Mouse (Mus musculus) forebrain, embryonic 16.5 days (tissue): Measurements from ENCODE around the gene Pou2f1. TPM values are rescaled to one million over a fixed set of nuclear protein-coding genes. Genes with fewer than 3 reads are reported as not detected.

Experiments
- ATAC-seq: fragments of 200-750 bp; cut with Nextera tagmentation; 2 replicates; pipeline ENCODE4 v1.8.0; 2017; ENCODE audit warnings: mild to moderate bottlenecking, moderate library complexity
- H3K27ac ChIP-seq: fragments of 300-500 bp; sonication (generic); 2 replicates; pipeline ENCODE4 v1.5.1; 2014; ENCODE audit warnings: low read length, control low read depth
- H3K27me3 ChIP-seq: fragments of 300-500 bp; sonication (generic); replicated peaks from 2 replicates; pipeline ENCODE4 v1.6.1; 2014; ENCODE audit warnings: low read length; ENCODE audit not compliant: control insufficient read depth, insufficient read depth
- H3K36me3 ChIP-seq: fragments of 300-500 bp; sonication (generic); 2 replicates; pipeline ENCODE4 v1.6.1; 2014; ENCODE audit not compliant: control insufficient read depth, insufficient read depth
- H3K4me1 ChIP-seq: fragments of 300-500 bp; sonication (generic); replicated peaks from 2 replicates; pipeline ENCODE4 v1.6.1; 2014; ENCODE audit warnings: low read length; ENCODE audit not compliant: control insufficient read depth, insufficient read depth
- H3K4me2 ChIP-seq: fragments of 300-500 bp; sonication (generic); 2 replicates; pipeline ENCODE4 v1.6.1; 2014; ENCODE audit warnings: mild to moderate bottlenecking, low read length, control low read depth
- H3K4me3 ChIP-seq: fragments of 300-500 bp; sonication (generic); replicated peaks from 2 replicates; pipeline ENCODE4 v1.5.1; 2014; ENCODE audit warnings: mild to moderate bottlenecking, low read length, control low read depth
- H3K9ac ChIP-seq: fragments of 300-500 bp; sonication (generic); replicated peaks from 2 replicates; pipeline ENCODE4 v1.6.1; 2014; ENCODE audit warnings: low read depth, low read length, control low read depth
- H3K9me3 ChIP-seq: fragments of 300-500 bp; sonication (generic); 2 replicates; pipeline ENCODE4 v1.6.1; 2016; ENCODE audit warnings: low read length; ENCODE audit not compliant: control insufficient read depth
- WGBS: fragments of 180-500 bp; shearing (Covaris S2); extraction: QIAGEN DNeasy Blood & Tissue Kit; methylation state at CpG from one replicate; pipeline ENCODE4 v1.1.7; 2014; 5-methylcytosine and 5-hydroxymethylcytosine counted together
- polyA plus RNA-seq: library from polyadenylated mRNA; unstranded; fragments of >200 nt; fragmentation: Nextera tagmentation; extraction: Ambion mirVana; gene quantifications from 2 replicates; pipeline ENCODE4 v1.2.1, GENCODE M21; 2015

The Pou2f1 gene
- polyA plus RNA-seq, 1 experiment from 2014 or later: 22.7 TPM

DNA sequence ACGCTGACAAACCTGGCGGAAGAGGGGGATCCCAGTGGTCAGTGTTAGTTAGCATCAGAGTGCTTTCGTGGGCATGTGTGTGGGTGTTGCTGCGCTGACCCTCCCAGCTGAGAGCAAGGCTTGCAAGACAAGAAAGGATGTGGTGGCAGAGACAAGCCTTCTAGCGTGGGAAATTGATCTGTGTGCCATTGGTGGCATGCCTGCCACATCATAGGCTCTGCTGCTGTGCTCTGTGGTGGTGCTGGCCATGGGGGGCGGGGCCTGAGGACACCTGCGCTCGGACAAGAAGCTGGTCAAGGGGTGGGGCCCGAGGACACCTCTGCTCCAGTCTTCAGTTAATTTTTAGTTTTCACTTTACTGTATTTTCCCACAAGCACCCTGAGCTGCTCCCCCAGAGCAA, 186.1 kb downstream of the Pou2f1 start:
- H3K9me3 ChIP-seq: no peaks in the 10 kb centered on the region
- H3K4me1 ChIP-seq: peaks cover 23% of the 10 kb centered on the region
- H3K27ac ChIP-seq: no peak overlapping the region
- WGBS: 86% methylated on average over 9 of the region's 9 CpGs
- ATAC-seq: no peak
- H3K36me3 ChIP-seq: no peaks in the 10 kb centered on the region
- no peak overlapping the region for H3K4me2 ChIP-seq
- H3K4me3 ChIP-seq: no peak overlapping the region
- peaks cover 25% of the 10 kb centered on the region for H3K27me3 ChIP-seq
- H3K9ac ChIP-seq: no peak overlapping the region

Other genes starting within 250 kb of the Pou2f1 start
- 16.6 and 22.5 TPM in 2 replicates for gene Creg1, start 238.9 kb downstream of the Pou2f1 start, polyA plus RNA-seq
- 2.1 and 2.2 TPM in 2 replicates for gene Cd247, start 214.0 kb downstream of the Pou2f1 start, polyA plus RNA-seq
- gene Dusp27, start 125.2 kb upstream of the Pou2f1 start, polyA plus RNA-seq: 1.1 and 1.3 TPM in 2 replicates
- gene Gpa33, start 127.6 kb upstream of the Pou2f1 start, polyA plus RNA-seq: not detected in 2 replicates
- gene Mael, start 236.1 kb upstream of the Pou2f1 start, polyA plus RNA-seq: not detected in 2 replicates